Mouse (Mus musculus): Measurements from ENCODE around the gene Ccdc82. TPM values are rescaled to one million over a fixed set of nuclear protein-coding genes. Genes with fewer than 3 reads are reported as not detected.

Gene Ccdc82
- total RNA-seq, 2 experiments from 2014 or later = 35.6 to 38.4 TPM

Other genes with a start within 250 kb of the Ccdc82 start
- gene Jrkl, start 1.1 kb upstream of the Ccdc82 start, total RNA-seq (2014; fragmentation: Nextera tagmentation) = 6.0 and 7.1 TPM in 2 replicates
- 5.3 and 10.3 TPM in 2 replicates for gene Jrkl, start 1.1 kb upstream of the Ccdc82 start, total RNA-seq (2017)
- 1.4 and 2.3 TPM in 2 replicates for gene Maml2, start 51.0 kb downstream of the Ccdc82 start, total RNA-seq (2014; fragmentation: Nextera tagmentation)
- gene Maml2, start 51.0 kb downstream of the Ccdc82 start, total RNA-seq (2017) = 0.26 and 0.69 TPM in 2 replicates
- gene Gm17571, start 199.8 kb downstream of the Ccdc82 start, total RNA-seq (2014; fragmentation: Nextera tagmentation) = not detected in 2 replicates
- gene Gm17571, start 199.8 kb downstream of the Ccdc82 start, total RNA-seq (2017) = not detected in 2 replicates